Mouse (Mus musculus) layer of hippocampus, postnatal 36 days (tissue): ENCODE results near the gene Fam53b. TPM values are rescaled to one million over a fixed set of nuclear protein-coding genes. Genes with fewer than 3 reads are reported as not detected.
"Not testable (repeated sequence)": the region's sequence is repeated elsewhere in the genome, so short reads cannot be mapped to it uniquely, and the experiment has no call there.

Source experiments
- DNase-seq, 2 experiments: peaks; one replicate each; pipeline ENCODE4 v3.0.0; 2022
- total RNA-seq, 2 experiments: library from RNA; stranded (reverse); gene quantifications; 2 replicates each; pipeline ENCODE4 v1.2.3; 2021

Fam53b gene
- total RNA-seq, 2 experiments from 2014 or later, result 46.4 to 53.3 TPM

GRCm38 (mm10) chr7:132673931-132674755 is 139.5 kb downstream of the Fam53b start:
- no peak for DNase-seq

- no peak for DNase-seq
Observed at GRCm38 (mm10) chr7:132672481-132672959, 141.2 kb downstream of the Fam53b start.

- DNase-seq, result no peak
Observed at GRCm38 (mm10) chr7:132670863-132671165, 142.9 kb downstream of the Fam53b start.

- no peak for DNase-seq
Observed at GRCm38 (mm10) chr7:132669999-132670862, 143.5 kb downstream of the Fam53b start.

GRCm38 (mm10) chr7:132668604-132669003 is 145.1 kb downstream of the Fam53b start:
- no peak for DNase-seq

GRCm38 (mm10) chr7:132666516-132666915 is 147.2 kb downstream of the Fam53b start:
- no peak for DNase-seq

- DNase-seq, result no peak
Observed at GRCm38 (mm10) chr7:132665664-132666382, 147.9 kb downstream of the Fam53b start.

GRCm38 (mm10) chr7:132664815-132665214 is 148.9 kb downstream of the Fam53b start:
- DNase-seq, result no peak

- DNase-seq, result not testable (repeated sequence)
Observed at GRCm38 (mm10) chr7:132662831-132663230, 150.9 kb downstream of the Fam53b start.

Other genes starting within 250 kb of the Fam53b start
- gene Oat, start 237.5 kb downstream of the Fam53b start, total RNA-seq, result 10 to 100 TPM; 89.6 to 94.9 TPM
- gene Nkx1-2, start 214.2 kb downstream of the Fam53b start, total RNA-seq, result not detected
- gene Lhpp, start 203.2 kb downstream of the Fam53b start, total RNA-seq, result 10 to 100 TPM; 25.5 to 26.0 TPM
- 10 to 100 TPM; 31.6 to 36.7 TPM for gene Eef1akmt2, start 38.8 kb upstream of the Fam53b start, total RNA-seq
- 10 to 100 TPM; 28.3 to 31.5 TPM for gene Abraxas2, start 45.3 kb upstream of the Fam53b start, total RNA-seq
- gene Zranb1, start 117.3 kb upstream of the Fam53b start, total RNA-seq, result 10 to 100 TPM; 39.3 to 46.1 TPM